Mouse (Mus musculus) CH12.LX (cell line): ENCODE data around the gene Tex22. TPM values are rescaled to one million over a fixed set of nuclear protein-coding genes. Genes with fewer than 3 reads are reported as not detected.

Source experiments
- DNase-seq: peaks from one replicate; pipeline ENCODE4 v3.0.0-alpha.2; 2013; ENCODE audit errors: extremely low read depth
- H3K27ac ChIP-seq: 2 replicates; pipeline ENCODE4 v1.5.1; 2012; ENCODE audit warnings: low read depth, mild to moderate bottlenecking, control low read depth, moderate library complexity; ENCODE audit not compliant: insufficient read depth
- H3K27me3 ChIP-seq: replicated peaks from 2 replicates; pipeline ENCODE3; 2012; ENCODE audit warnings: inconsistent platforms
- H3K36me3 ChIP-seq, 2 experiments: replicated peaks in 1 of 2; 2 replicates each; pipeline versions ENCODE3 to v1.6.1; 2012; ENCODE audit warnings: inconsistent platforms in 1 of 2, low read length in 1 of 2, mild to moderate bottlenecking in 1 of 2, mixed read lengths in 1 of 2, moderate library complexity in 1 of 2; ENCODE audit not compliant: control insufficient read depth in 1 of 2, insufficient read depth in 1 of 2
- H3K4me1 ChIP-seq, 2 experiments: 2 replicates each; pipeline ENCODE4 v1.6.1; 2012; ENCODE audit warnings: inconsistent platforms in 1 of 2, moderate library complexity in 1 of 2; ENCODE audit not compliant: insufficient read depth in 2 of 2, control insufficient read depth in 1 of 2
- H3K4me2 ChIP-seq: 2 replicates; pipeline ENCODE4 v1.6.1; 2012; ENCODE audit warnings: low read depth, mild to moderate bottlenecking, control low read depth; ENCODE audit not compliant: poor library complexity, insufficient read depth, severe bottlenecking
- H3K4me3 ChIP-seq, 3 experiments: fragments of 150-350 bp in 1 of 3; sonication (generic) in 1 of 3; replicated peaks in 1 of 3; 2 replicates each; pipeline versions ENCODE3 to v1.5.1; 2011 to 2012; ENCODE audit warnings: low read depth in 2 of 3, low read length in 2 of 3, mild to moderate bottlenecking in 2 of 3, moderate library complexity in 2 of 3, control low read depth in 1 of 3, improper control_type of control experiment in 1 of 3, inconsistent platforms in 1 of 3, mixed read lengths in 1 of 3; ENCODE audit not compliant: poor library complexity in 1 of 3
- H3K79me2 ChIP-seq: replicated peaks from 2 replicates; pipeline ENCODE4 v1.6.1; 2012; ENCODE audit warnings: mild to moderate bottlenecking, moderate library complexity; ENCODE audit not compliant: control insufficient read depth, poor library complexity, insufficient read depth, severe bottlenecking; ENCODE audit errors: extremely low read depth
- H3K9ac ChIP-seq: 2 replicates; pipeline ENCODE4 v1.6.1; 2012; ENCODE audit warnings: low read depth, mild to moderate bottlenecking, control low read depth, moderate library complexity; ENCODE audit not compliant: insufficient read depth
- H3K9me3 ChIP-seq: replicated peaks from 2 replicates; pipeline ENCODE3; 2012; ENCODE audit warnings: low read length, inconsistent platforms, mixed read lengths
- CHD2 ChIP-seq: IDR thresholded peaks from 2 replicates; pipeline ENCODE4 v1.6.1; 2011; ENCODE audit warnings: low read length, improper control_type of control experiment
- CTCF ChIP-seq, 2 experiments: IDR thresholded peaks in 1 of 2; conservative IDR thresholded peaks in 1 of 2; 2 replicates each; pipeline ENCODE4 v1.5.1; 2011 to 2012; ENCODE audit warnings: low read depth in 2 of 2, low read length in 2 of 2, improper control_type of control experiment in 1 of 2, inconsistent platforms in 1 of 2, mild to moderate bottlenecking in 1 of 2, moderate library complexity in 1 of 2
- ELF1 ChIP-seq: IDR thresholded peaks from 2 replicates; pipeline ENCODE4 v1.6.1; 2014; ENCODE audit warnings: low read depth, mild to moderate bottlenecking, inconsistent platforms, low read length, improper control_type of control experiment
- EP300 ChIP-seq: IDR thresholded peaks from 2 replicates; pipeline ENCODE4 v1.6.1; 2011; ENCODE audit warnings: low read length, improper control_type of control experiment
- ETS1 ChIP-seq: conservative IDR thresholded peaks from 2 replicates; pipeline ENCODE4 v1.6.1; 2012; ENCODE audit warnings: low read depth, mild to moderate bottlenecking, inconsistent platforms, low read length, improper control_type of control experiment, moderate library complexity
- GABPA ChIP-seq: IDR thresholded peaks from 2 replicates; pipeline ENCODE4 v1.6.1; 2012; ENCODE audit warnings: low read depth, low read length, improper control_type of control experiment, inconsistent platforms; ENCODE audit not compliant: insufficient replicate concordance
- HCFC1 ChIP-seq: IDR thresholded peaks from 2 replicates; pipeline ENCODE4 v1.6.1; 2012; ENCODE audit warnings: low read depth, mild to moderate bottlenecking, inconsistent platforms, low read length, improper control_type of control experiment
- JUND ChIP-seq: conservative IDR thresholded peaks from 2 replicates; pipeline ENCODE4 v1.6.1; 2011; ENCODE audit warnings: low read depth, low read length, improper control_type of control experiment
- KAT2A ChIP-seq: IDR thresholded peaks from 2 replicates; pipeline ENCODE4 v1.6.1; 2012; ENCODE audit warnings: low read length, improper control_type of control experiment, inconsistent platforms; ENCODE audit not compliant: insufficient replicate concordance
- MAFK ChIP-seq: IDR thresholded peaks from 2 replicates; pipeline ENCODE4 v1.6.1; 2011; ENCODE audit warnings: low read length, improper control_type of control experiment; ENCODE audit not compliant: insufficient replicate concordance
- MAX ChIP-seq: IDR thresholded peaks from 2 replicates; pipeline ENCODE4 v1.6.1; 2011; ENCODE audit warnings: low read length, improper control_type of control experiment
- MAZ ChIP-seq: IDR thresholded peaks from 2 replicates; pipeline ENCODE4 v1.6.1; 2012; ENCODE audit warnings: low read depth, mild to moderate bottlenecking, inconsistent platforms, low read length, improper control_type of control experiment, moderate library complexity
- MYC ChIP-seq: IDR thresholded peaks from 2 replicates; pipeline ENCODE4 v1.6.1; 2011; ENCODE audit warnings: low read depth, mild to moderate bottlenecking, improper control_type of control experiment, low read length
- NELFE ChIP-seq: IDR thresholded peaks from 2 replicates; pipeline ENCODE4 v1.6.1; 2011; ENCODE audit warnings: low read depth, low read length, improper control_type of control experiment
- NRF1 ChIP-seq: IDR thresholded peaks from 2 replicates; pipeline ENCODE4 v1.6.1; 2014; ENCODE audit warnings: low read depth, mild to moderate bottlenecking, inconsistent platforms, low read length, improper control_type of control experiment, moderate library complexity
- PAX5 ChIP-seq: IDR thresholded peaks from 2 replicates; pipeline ENCODE4 v1.6.1; 2012; ENCODE audit warnings: low read length, inconsistent platforms, mixed read lengths
- POLR2A ChIP-seq: IDR thresholded peaks from 2 replicates; pipeline ENCODE4 v1.6.1; 2011; ENCODE audit warnings: low read depth, mild to moderate bottlenecking, improper control_type of control experiment, low read length
- RAD21 ChIP-seq: IDR thresholded peaks from 2 replicates; pipeline ENCODE4 v1.6.1; 2011; ENCODE audit warnings: low read depth, mild to moderate bottlenecking, low read length, improper control_type of control experiment, moderate library complexity
- RCOR1 ChIP-seq: conservative IDR thresholded peaks from 2 replicates; pipeline ENCODE4 v1.6.1; 2012; ENCODE audit warnings: low read depth, mild to moderate bottlenecking, inconsistent platforms, low read length, improper control_type of control experiment
- SIN3A ChIP-seq: IDR thresholded peaks from 2 replicates; pipeline ENCODE4 v1.6.1; 2012; ENCODE audit warnings: low read length, improper control_type of control experiment, inconsistent platforms
- SMC3 ChIP-seq: IDR thresholded peaks from 2 replicates; pipeline ENCODE4 v1.6.1; 2011; ENCODE audit warnings: low read depth, low read length, improper control_type of control experiment
- TBP ChIP-seq: conservative IDR thresholded peaks from 2 replicates; pipeline ENCODE4 v1.6.1; 2011; ENCODE audit warnings: low read depth, low read length, improper control_type of control experiment
- TCF12 ChIP-seq: IDR thresholded peaks from 2 replicates; pipeline ENCODE4 v1.6.1; 2014; ENCODE audit warnings: low read depth, mild to moderate bottlenecking, inconsistent platforms, low read length, improper control_type of control experiment
- USF2 ChIP-seq: conservative IDR thresholded peaks from 2 replicates; pipeline ENCODE4 v1.6.1; 2011; ENCODE audit warnings: low read depth, low read length, improper control_type of control experiment
- ZC3H11A ChIP-seq: IDR thresholded peaks from 2 replicates; pipeline ENCODE4 v1.6.1; 2012; ENCODE audit warnings: low read depth, mild to moderate bottlenecking, inconsistent platforms, low read length, improper control_type of control experiment
- ZKSCAN1 ChIP-seq: IDR thresholded peaks from 2 replicates; pipeline ENCODE4 v1.6.1; 2012; ENCODE audit warnings: low read depth, inconsistent platforms, low read length, improper control_type of control experiment, borderline replicate concordance
- ZMIZ1 ChIP-seq: IDR thresholded peaks from 2 replicates; pipeline ENCODE4 v1.6.1; 2012; ENCODE audit warnings: low read depth, mild to moderate bottlenecking, inconsistent platforms, low read length, improper control_type of control experiment
- ZNF384 ChIP-seq: IDR thresholded peaks from 2 replicates; pipeline ENCODE4 v1.6.1; 2012; ENCODE audit warnings: low read depth, low read length, improper control_type of control experiment, inconsistent platforms
- dilution Hi-C: fragments of 300-500 bp; cut with MboI; formaldehyde crosslinking; loops from 2 replicates; pipeline ENCODE4 v1.14.3; 2020; ENCODE audit warnings: low sequenced_read_pairs; ENCODE audit not compliant: extremely low pct_unique_long_range_greater_than_20kb, extremely low pct_ligation_motif_present
- in situ Hi-C: fragments of 300-500 bp; cut with MboI; formaldehyde crosslinking; loops from 3 replicates; pipeline ENCODE4 v1.14.3; 2019; ENCODE audit warnings: low sequenced_read_pairs, low pct_ligation_motif_present, low pct_unique_long_range_greater_than_20kb, mixed read lengths
- polyA plus RNA-seq: library from polyadenylated mRNA; unstranded; fragments of >175 nt; gene quantifications from 2 replicates; pipeline ENCODE4 v1.2.1, GENCODE M21; 2012; ENCODE audit warnings: low read depth; ENCODE audit not compliant: insufficient read length
- total RNA-seq, 2 experiments: library from RNA; depleted of rRNA; stranded (reverse); fragments of 300-350 nt in 1 of 2; fragments of >200 nt in 1 of 2; gene quantifications; 2 replicates each; pipeline ENCODE4 v1.2.3; 2012 to 2014

Tex22 gene
- total and polyA plus RNA-seq, 3 experiments = 0.21 TPM; not detected in 2

DNA sequence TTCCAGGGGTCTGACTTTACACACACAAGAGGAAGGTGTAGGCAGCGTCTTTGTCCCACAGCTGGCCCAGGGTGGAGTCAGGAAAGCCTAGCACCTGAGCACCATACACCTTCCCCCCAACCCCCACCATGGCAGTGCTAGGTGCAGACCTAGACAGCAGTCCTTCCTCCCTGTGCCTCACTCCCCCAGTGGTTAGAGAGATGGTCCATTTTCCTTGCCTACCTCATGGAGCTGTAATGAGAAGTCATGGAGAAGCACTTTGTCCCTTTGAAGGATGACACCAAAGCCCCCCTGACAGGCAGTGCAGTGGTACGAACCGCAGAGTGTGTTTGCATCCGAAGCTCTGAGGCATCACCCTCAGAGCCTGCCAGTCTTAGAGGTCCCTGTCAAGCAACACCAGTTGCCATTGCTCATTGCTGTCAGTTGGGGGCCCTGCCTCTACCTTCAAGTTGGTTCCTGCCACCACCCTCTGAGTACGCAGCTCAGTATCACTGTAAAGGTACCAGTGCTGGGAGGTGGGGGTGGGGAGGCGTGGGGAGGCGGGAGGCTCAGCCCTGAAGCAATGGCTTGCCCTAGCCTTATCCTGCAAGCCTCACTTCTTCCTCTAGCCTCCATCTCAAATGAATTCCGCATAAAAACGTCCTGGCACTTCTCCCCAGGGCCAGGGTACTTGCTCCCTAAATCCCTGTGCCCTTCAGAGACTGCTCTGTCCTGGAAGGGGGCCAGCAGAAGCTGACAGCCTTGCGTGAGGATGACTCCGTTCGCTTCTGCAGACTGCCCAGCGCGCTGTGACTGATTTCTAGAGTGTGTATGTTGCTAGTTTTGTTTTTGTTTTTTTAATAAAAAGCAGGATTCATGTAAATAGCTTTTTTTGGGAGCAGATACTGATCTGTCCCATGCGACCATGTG lies 628 bp upstream of the Tex22 start (continued):
- TF ChIP-seq RCOR1 = no peak
- no peak for TF ChIP-seq PAX5
- peak; percentile 15 for TF ChIP-seq SMC3
- no peak for TF ChIP-seq ZNF384
- no peak for TF ChIP-seq NRF1
- TF ChIP-seq RAD21 = peak; percentile 19
- TF ChIP-seq USF2 = no peak
- TF ChIP-seq SIN3A = no peak; the same call in 1 of the 2 replicates
- peak; percentile 50; the same call in 1 of the 2 replicates for TF ChIP-seq CHD2
- TF ChIP-seq EP300 = no peak
- TF ChIP-seq MYC = no peak
- TF ChIP-seq HCFC1 = no peak
- TF ChIP-seq JUND = no peak
- no peak for TF ChIP-seq MAX

DNA sequence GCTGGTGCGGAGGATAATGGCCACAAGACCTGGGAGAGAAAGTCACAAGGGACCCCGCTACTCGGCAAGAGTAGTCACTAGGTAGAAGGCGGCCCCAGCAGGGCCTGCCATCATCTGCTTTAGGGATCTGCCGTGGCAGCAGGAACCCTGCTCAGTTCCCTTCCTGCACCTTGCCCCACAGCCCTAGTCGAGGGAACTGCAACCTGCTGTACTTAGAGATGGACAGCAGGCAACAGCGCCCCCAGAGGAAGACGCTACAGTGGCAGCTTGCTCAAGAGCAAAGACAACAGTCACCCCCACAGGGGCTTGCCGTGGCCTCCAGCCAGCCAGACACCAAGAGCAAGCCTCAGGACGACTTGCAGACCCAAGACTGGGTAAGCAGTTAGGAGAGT lies 757 bp downstream of the Tex22 start:
- Histone ChIP-seq H3K4me2 (peak overlapping the region; percentile 75), H3K4me1 (peaks cover 16 to 29% of the 10 kb centered on the region in 2 experiments), H3K4me3 (peak overlapping the region; percentile 56 to 81 (median 72)), H3K36me3 (peaks cover 0 to 21% of the 10 kb centered on the region in 2 experiments)
- TF ChIP-seq MAX (0 out of 2 replicates have a peak, but pooled peaks have one; percentile 24), ZKSCAN1 (no peak), SMC3 (peak; percentile 54), HCFC1 (0 out of 2 replicates have a peak, but pooled peaks have one; percentile 34), PAX5 (no peak), ZC3H11A (no peak), NELFE (no peak), NRF1 (peak; percentile 9; the same call in 1 of the 2 replicates), ZMIZ1 (no peak), TBP (0 out of 2 replicates have a peak, but pooled peaks have one; percentile 35), TCF12 (no peak), ELF1 (peak; percentile 49; the same call in 1 of the 2 replicates), RAD21 (peak; percentile 71), POLR2A (peak; percentile 28), MAFK (no peak), CHD2 (no peak), GABPA (no peak), MAZ (no peak), KAT2A (no peak), ETS1 (no peak), CTCF (conservative IDR thresholded peaks at IDR 0.05 in 1 of 2, IDR thresholded peaks at IDR 0.05 in 1 of 2; ENCODE audit: low read depth in 2 of 2, low read length in 2 of 2) (peak; percentile 67 to 95)
- TF ChIP-seq, all 38 proteins: peak for 9
- in situ Hi-C loops (no loop called here), dilution Hi-C loops (no loop called here)
- peak; percentile 92 for DNase-seq
- Histone ChIP-seq H3K27ac (peak overlapping the region; percentile 65), H3K79me2 (no peaks in the 10 kb centered on the region), H3K27me3 (no peaks in the 10 kb centered on the region), H3K9ac (peak overlapping the region; percentile 68), H3K9me3 (no peaks in the 10 kb centered on the region)
